Mouse (Mus musculus): ENCODE results near the gene Golga2. TPM values are rescaled to one million over a fixed set of nuclear protein-coding genes. Genes with fewer than 3 reads are reported as not detected.

Gene Golga2
- total and polyA plus RNA-seq, 2 experiments from 2014 or later: 23.4 to 46.7 TPM

- H3K9me3 ChIP-seq (replicated peaks; ENCODE audit: control insufficient read depth, low read length): no peaks in the 10 kb centered on the region
- peaks cover 98% of the 10 kb centered on the region for H3K36me3 ChIP-seq (replicated peaks; ENCODE audit: control insufficient read depth, insufficient read depth, low read length)
- 91% methylated on average over 10 of the region's 10 CpGs for WGBS
- TF ChIP-seq CTCF (IDR thresholded peaks at IDR 0.05; ENCODE audit: low read depth): no peak
- no peaks in the 10 kb centered on the region for H3K27me3 ChIP-seq (ENCODE audit: control insufficient read depth, insufficient read depth, low read length)
- ATAC-seq (ENCODE audit: insufficient read depth, low read depth) (no peak), DNase-seq (ENCODE audit: low spot score) (no peak)
- no peak overlapping the region for H3K27ac ChIP-seq (ENCODE audit: low read depth)
- H3K4me2 ChIP-seq (ENCODE audit: low read depth, low read length): no peak overlapping the region
- H3K4me3 ChIP-seq (ENCODE audit: low read depth, low read length): no peak overlapping the region
- H3K4me1 ChIP-seq (ENCODE audit: control insufficient read depth, insufficient read depth): no peaks in the 10 kb centered on the region
- H3K9ac ChIP-seq (replicated peaks; ENCODE audit: low read depth, low read length): no peak overlapping the region
Measured at GRCm38 (mm10) chr2:32302952-32303351, 15.8 kb downstream of the Golga2 start.

GRCm38 (mm10) chr2:32304145-32304832 is 17.1 kb downstream of the Golga2 start:
- no peak overlapping the region for H3K27ac ChIP-seq (ENCODE audit: low read depth)
- H3K36me3 ChIP-seq (replicated peaks; ENCODE audit: control insufficient read depth, insufficient read depth, low read length): peaks cover 90% of the 10 kb centered on the region
- no peaks in the 10 kb centered on the region for H3K9me3 ChIP-seq (replicated peaks; ENCODE audit: control insufficient read depth, low read length)
- TF ChIP-seq CTCF (IDR thresholded peaks at IDR 0.05; ENCODE audit: low read depth) (peak; percentile 62), EP300 (IDR thresholded peaks at IDR 0.05; ENCODE audit: low read depth) (no peak)
- DNase-seq (ENCODE audit: low spot score): no peak
- ATAC-seq (ENCODE audit: insufficient read depth, low read depth): 0 out of 2 replicates have a peak, but pooled peaks have one; percentile 32
- no peak overlapping the region for H3K9ac ChIP-seq (replicated peaks; ENCODE audit: low read depth, low read length)
- H3K4me1 ChIP-seq (ENCODE audit: control insufficient read depth, insufficient read depth): no peaks in the 10 kb centered on the region
- no peaks in the 10 kb centered on the region for H3K27me3 ChIP-seq (ENCODE audit: control insufficient read depth, insufficient read depth, low read length)
- 68% methylated on average over 8 of the region's 8 CpGs for WGBS
- no peak overlapping the region for H3K4me3 ChIP-seq (ENCODE audit: low read depth, low read length)
- H3K4me2 ChIP-seq (ENCODE audit: low read depth, low read length): no peak overlapping the region

- no peak overlapping the region for H3K4me3 ChIP-seq (ENCODE audit: low read depth, low read length)
- WGBS: 92% methylated on average over 5 of the region's 5 CpGs
- H3K9ac ChIP-seq (replicated peaks; ENCODE audit: low read depth, low read length): no peak overlapping the region
- no peaks in the 10 kb centered on the region for H3K27me3 ChIP-seq (ENCODE audit: control insufficient read depth, insufficient read depth, low read length)
- H3K4me1 ChIP-seq (ENCODE audit: control insufficient read depth, insufficient read depth): no peaks in the 10 kb centered on the region
- TF ChIP-seq CTCF (IDR thresholded peaks at IDR 0.05; ENCODE audit: low read depth) (no peak), EP300 (IDR thresholded peaks at IDR 0.05; ENCODE audit: low read depth) (no peak)
- no peaks in the 10 kb centered on the region for H3K9me3 ChIP-seq (replicated peaks; ENCODE audit: control insufficient read depth, low read length)
- DNase-seq (ENCODE audit: low spot score) (no peak), ATAC-seq (ENCODE audit: insufficient read depth, low read depth) (no peak)
- no peak overlapping the region for H3K4me2 ChIP-seq (ENCODE audit: low read depth, low read length)
- peaks cover 78% of the 10 kb centered on the region for H3K36me3 ChIP-seq (replicated peaks; ENCODE audit: control insufficient read depth, insufficient read depth, low read length)
- no peak overlapping the region for H3K27ac ChIP-seq (ENCODE audit: low read depth)
Measured at GRCm38 (mm10) chr2:32305668-32306067, 18.5 kb downstream of the Golga2 start.

- Histone ChIP-seq H3K4me2 (ENCODE audit: low read depth, low read length) (no peak overlapping the region), H3K27ac (ENCODE audit: low read depth) (no peak overlapping the region), H3K9me3 (replicated peaks; ENCODE audit: control insufficient read depth, low read length) (no peaks in the 10 kb centered on the region), H3K27me3 (ENCODE audit: control insufficient read depth, insufficient read depth, low read length) (peaks cover 1% of the 10 kb centered on the region; the same call in 1 of the 2 replicates), H3K36me3 (replicated peaks; ENCODE audit: control insufficient read depth, insufficient read depth, low read length) (peaks cover 73% of the 10 kb centered on the region), H3K4me1 (ENCODE audit: control insufficient read depth, insufficient read depth) (no peaks in the 10 kb centered on the region), H3K4me3 (ENCODE audit: low read depth, low read length) (no peak overlapping the region), H3K9ac (replicated peaks; ENCODE audit: low read depth, low read length) (no peak overlapping the region)
- WGBS: 79% methylated on average over 9 of the region's 9 CpGs
- ATAC-seq (ENCODE audit: insufficient read depth, low read depth) (no peak), DNase-seq (ENCODE audit: low spot score) (no peak)
- TF ChIP-seq CTCF (IDR thresholded peaks at IDR 0.05; ENCODE audit: low read depth): no peak
- TF ChIP-seq EP300 (IDR thresholded peaks at IDR 0.05; ENCODE audit: low read depth): no peak
Measured at GRCm38 (mm10) chr2:32306176-32306575, 19.0 kb downstream of the Golga2 start.

- H3K4me2 ChIP-seq (ENCODE audit: low read depth, low read length): no peak overlapping the region
- peaks cover 5% of the 10 kb centered on the region; the same call in 1 of the 2 replicates for H3K4me1 ChIP-seq (ENCODE audit: control insufficient read depth, insufficient read depth)
- H3K27me3 ChIP-seq (ENCODE audit: control insufficient read depth, insufficient read depth, low read length): peaks cover 13% of the 10 kb centered on the region
- DNase-seq (ENCODE audit: low spot score) (no peak), ATAC-seq (ENCODE audit: insufficient read depth, low read depth) (no peak)
- H3K4me3 ChIP-seq (ENCODE audit: low read depth, low read length): no peak overlapping the region
- 86% methylated on average over 6 of the region's 6 CpGs for WGBS
- TF ChIP-seq CTCF (IDR thresholded peaks at IDR 0.05; ENCODE audit: low read depth): no peak
- TF ChIP-seq EP300 (IDR thresholded peaks at IDR 0.05; ENCODE audit: low read depth): no peak
- H3K27ac ChIP-seq (ENCODE audit: low read depth): no peak overlapping the region
- H3K9ac ChIP-seq (replicated peaks; ENCODE audit: low read depth, low read length): no peak overlapping the region
- H3K36me3 ChIP-seq (replicated peaks; ENCODE audit: control insufficient read depth, insufficient read depth, low read length): peaks cover 61% of the 10 kb centered on the region
- H3K9me3 ChIP-seq (replicated peaks; ENCODE audit: control insufficient read depth, low read length): no peaks in the 10 kb centered on the region
Measured at GRCm38 (mm10) chr2:32307247-32307798, 20.1 kb downstream of the Golga2 start.

Measured in heart, postnatal 0 days (tissue).